Mouse (Mus musculus) adrenal gland (tissue): ENCODE data around the gene Serpina6.

Experiments
- intact Hi-C: fragments of 180-260 bp; cut with DNase I; formaldehyde crosslinking; loops from one replicate; pipeline ENCODE4 v1.15.1; 2025

Gene Serpina6

DNA sequence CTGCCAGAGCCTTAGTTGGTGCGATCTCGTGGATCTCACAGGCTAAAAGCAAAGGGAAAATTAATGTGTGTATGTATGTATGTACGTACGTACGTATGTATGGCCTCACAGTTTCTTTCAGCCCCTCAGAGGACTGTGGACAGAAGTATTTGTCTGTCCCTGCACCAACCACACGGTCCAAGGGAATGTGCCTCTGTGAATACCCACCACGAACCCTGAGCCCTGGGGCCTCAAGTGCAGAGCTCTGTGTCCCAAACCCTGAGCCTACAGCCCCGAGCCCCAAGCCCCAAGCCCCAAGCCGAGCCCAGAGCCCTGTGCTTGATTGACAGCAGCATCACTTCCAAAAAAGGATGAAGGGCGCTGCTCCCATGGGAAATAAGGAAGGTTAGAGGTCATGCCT is 979 bp upstream of the Serpina6 start:
- intact Hi-C loops = no loop called here

DNA sequence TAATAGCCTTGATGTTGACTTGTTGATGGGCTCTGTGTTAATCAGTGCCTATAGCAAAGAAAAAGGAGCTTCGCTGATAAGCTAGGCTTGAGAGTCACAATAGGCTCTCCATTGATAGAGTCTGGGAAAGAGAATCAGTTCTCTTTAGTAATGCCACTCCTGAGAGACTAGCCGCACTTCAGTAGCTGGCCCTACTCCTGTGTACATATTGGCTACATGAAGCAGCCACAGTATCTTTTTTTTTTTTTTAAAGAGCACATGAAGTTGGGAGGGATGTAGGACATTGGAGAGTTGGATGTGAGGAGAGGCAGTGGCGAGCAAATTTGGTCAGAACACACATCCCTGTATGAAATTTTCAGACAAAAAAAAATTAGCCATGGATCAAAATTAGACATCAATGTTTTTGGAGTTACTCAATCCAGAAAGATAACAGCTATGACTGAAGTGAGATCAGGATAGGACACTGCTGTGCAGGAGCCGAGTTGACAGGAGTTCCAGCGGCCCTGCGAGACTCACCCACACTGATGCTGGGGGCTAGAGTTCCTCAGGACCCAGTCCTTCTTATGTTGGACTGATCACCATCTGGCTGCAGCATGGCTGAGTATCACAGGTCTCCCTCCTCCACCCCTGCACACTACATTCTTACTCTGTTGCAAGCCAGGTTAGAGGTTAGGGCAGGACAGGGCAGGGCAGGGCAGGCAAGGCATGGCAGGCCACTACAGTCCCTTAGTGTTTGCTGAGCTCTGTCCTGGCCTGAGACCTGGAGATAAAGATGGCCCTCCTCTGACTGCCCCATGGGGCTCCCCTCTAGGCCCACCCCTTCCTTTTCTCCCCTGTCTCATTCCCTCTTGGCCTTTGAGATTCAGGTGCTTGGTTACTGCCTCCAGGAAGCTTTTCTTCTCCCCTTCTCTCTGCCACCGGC is 1.6 kb downstream of the Serpina6 start:
- intact Hi-C loops = no loop called here

DNA sequence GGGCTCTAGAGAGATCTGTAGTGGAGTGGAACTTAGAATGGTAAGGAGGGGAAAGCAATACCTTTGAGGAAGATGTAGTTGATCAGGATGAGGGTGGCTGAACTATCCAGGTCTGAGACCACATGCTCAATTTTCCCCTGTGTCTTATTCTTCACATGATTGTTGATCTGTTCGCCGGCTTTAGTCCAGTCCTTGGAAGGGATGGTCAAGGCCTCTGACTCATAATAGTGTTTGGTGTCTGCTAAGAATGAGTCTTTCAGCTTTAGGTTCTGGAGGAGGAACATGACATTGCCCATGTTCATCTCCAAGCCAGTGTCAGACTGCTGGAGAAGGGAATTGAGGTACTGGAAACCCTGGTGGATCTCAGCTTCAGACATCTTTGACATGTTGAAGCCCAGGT is 3.2 kb downstream of the Serpina6 start:
- intact Hi-C loops = no loop called here

DNA sequence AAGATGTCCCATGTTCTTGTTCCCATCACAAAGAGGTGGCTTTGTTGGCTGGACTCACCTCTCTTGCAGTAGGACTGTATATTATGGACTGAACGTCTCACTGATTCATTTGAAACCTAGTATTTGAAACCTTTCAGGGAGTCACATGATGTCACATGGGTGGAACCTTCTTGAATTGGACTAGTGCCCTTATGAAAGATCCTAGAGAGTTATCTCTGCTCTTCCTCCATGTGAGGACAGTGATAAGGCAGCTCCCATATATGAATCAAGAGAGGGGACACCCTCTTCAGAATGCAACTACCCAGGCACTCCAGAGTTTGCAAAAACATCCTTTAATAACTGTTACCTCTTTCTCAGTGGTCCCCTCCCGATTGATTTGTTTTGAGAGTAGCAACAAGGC is 10.7 kb downstream of the Serpina6 start:
- intact Hi-C loops = no loop called here

- intact Hi-C loops = loop anchor here (5.0 kb wide), 2 partner anchors 97 to 147 kb away; no protein-coding TSS in a partner anchor
Measured at GRCm38 (mm10) chr12:103644601-103645000, 12.4 kb downstream of the Serpina6 start.

DNA sequence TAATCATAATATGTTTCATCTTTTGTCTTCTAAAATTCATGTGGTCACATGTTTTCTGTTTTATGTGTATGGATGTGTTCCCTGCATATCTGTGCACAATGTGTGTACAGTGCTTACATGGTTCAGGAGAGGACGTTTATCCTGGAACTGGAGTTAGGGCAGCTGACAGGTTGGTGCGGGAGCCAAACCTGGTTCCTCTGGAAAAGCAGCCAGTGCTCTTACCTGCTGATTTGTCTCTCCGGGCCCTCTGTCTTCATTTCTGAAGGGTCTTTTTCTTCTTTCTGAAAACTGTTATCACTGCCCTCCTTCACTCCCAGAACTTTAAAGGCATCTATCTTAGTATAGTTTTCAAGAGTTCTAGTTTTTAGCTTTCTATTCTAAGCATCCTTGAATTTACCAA is 13.2 kb downstream of the Serpina6 start:
- intact Hi-C loops = loop anchor here (5.0 kb wide), 2 partner anchors 97 to 147 kb away; no protein-coding TSS in a partner anchor

- intact Hi-C loops = loop anchor here (5.0 kb wide), 2 partner anchors 96 to 146 kb away; no protein-coding TSS in a partner anchor
Measured at GRCm38 (mm10) chr12:103643336-103643735, 13.7 kb downstream of the Serpina6 start.

GRCm38 (mm10) chr12:103635846-103636245 is 21.2 kb downstream of the Serpina6 start:
- intact Hi-C loops = no loop called here

DNA sequence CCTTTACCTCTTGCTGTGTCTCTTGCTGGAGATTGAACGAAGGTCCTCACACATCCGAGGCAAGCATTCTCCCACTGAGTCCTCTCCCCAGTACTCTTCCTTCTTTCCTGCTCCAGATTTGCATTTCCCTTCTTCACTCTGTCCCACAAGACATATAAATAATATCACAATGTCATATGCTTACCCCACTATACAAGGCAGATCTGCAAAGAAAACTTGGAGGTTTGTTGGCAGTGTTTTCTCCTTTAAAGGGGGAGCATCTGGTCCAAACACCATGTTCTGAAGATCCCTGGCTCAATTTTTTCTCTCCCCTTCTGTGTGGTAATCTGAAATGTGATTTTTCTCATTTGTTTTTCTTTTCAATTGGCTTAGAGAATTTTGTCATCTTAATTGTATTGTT is 22.6 kb downstream of the Serpina6 start:
- intact Hi-C loops = no loop called here

DNA sequence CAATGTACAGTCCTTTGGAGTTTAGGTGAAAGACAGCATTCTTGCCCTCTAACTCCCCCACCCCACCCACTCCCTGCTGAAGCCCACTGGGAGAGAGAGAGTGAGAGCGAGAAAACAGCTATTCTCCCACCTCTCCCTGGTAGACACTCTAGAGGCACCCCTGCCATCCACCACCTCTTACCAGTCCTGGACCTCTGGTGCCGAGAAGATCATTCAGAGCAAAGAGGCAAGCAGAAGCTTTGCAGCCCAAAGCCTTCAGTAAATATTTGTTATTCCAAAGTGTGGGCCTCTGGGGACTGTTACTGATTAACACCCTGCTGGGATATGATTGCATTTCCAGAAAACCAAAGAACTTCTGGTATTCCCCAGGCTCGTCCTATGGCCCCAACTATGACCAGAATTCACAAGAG is 25.8 kb downstream of the Serpina6 start, which contains the start of gene Serpina10:
Gene Serpina10 (minus strand): TSS at position 242 of the 410 bp plus-strand sequence.
- intact Hi-C loops = no loop called here

DNA sequence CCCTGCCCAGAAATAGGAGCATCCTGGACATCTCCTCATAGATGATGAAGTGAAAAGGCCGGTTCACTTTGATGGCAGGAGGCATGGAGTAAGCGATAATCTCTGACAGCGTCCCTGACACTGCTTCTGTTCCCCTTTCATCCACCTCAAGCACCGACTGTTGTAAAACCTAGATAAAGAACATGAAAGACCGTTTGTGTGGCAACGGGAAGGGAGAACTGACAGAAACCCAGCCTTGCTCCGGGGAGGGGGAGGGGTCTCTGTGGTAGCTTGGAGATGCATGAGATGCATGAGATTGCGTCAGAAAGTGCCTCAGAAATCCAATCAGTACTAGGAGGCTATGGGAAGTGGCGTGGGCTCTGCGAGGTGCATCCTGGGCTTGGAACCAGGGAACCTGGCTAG is 40.2 kb downstream of the Serpina6 start:
- intact Hi-C loops = no loop called here

DNA sequence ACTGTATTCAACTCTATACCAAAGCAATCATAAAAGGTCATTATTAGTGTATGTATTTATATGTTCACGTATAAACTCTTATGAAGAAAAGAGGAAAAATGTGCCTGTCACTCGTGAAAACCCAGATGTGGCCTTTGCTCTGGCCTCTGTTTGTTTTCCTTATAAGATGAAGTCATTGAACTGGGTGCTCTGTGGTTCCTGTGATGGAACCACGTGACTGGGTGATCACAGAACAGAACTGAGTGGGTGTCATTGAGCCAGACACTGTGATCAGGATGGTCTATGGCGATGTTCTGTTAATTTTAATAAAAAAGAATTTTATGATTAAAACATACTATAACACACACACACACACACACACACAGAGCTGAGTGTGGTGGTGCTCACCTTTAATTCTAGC is 41.3 kb downstream of the Serpina6 start:
- intact Hi-C loops = no loop called here

DNA sequence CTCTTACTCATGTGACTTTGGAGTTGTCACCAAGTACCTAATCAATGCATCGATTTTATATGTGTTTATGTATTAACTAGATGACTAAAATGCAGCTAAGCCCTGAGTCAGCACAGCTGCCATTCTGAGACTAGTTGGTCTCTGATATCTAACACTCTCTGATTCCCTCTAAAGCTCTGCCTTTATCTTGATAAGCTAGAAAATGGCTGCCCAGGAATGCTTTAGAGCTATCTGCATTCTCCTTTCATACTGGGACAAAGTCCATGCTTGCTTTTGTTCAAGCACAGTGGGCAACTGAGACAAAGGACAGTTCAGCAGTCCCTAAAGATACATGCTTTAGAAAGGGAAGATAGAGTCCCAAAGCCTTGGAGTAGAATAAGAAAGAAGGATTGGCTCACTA is 41.9 kb downstream of the Serpina6 start:
- intact Hi-C loops = no loop called here

DNA sequence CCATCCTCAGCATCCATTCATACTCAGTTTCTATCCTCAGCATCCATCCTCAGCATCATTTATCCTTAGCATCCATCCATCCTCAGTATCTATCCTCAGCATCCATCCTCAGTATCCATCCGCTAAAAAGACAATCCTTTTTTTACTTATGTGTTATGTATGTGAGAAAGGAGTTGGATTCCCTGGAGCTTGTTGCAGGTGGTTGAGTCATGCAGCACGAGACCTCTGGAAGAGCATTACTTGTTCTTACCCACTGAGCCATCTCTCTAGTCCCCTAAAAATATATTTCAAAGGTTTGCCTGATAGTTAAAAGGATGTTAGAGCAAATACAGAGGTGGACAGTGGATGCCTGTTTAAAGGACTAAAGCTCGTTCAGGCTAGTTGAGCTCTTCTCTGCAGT is 55.2 kb downstream of the Serpina6 start:
- intact Hi-C loops = no loop called here

DNA sequence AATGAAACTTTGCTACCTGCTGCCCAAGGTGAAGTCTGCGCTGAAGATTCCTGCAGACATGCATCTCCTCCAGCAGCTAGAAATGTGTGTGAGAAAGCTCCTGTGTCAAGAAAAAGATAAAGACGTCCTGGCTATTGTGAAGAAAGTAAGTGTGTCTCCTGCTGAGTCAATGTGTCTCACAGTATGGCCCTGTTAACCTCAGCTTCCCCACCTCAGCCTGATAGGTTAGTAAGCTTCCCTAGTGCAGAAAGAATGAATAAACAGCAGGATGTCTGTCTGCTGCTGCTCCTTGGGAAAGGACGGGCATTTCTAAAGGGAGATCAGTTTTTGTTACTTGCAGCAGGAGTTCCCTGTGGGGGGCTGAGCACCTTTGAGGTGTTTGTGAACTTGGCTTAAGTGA is 56.6 kb downstream of the Serpina6 start:
- intact Hi-C loops = no loop called here

GRCm38 (mm10) chr12:103598411-103598810 is 58.6 kb downstream of the Serpina6 start:
- intact Hi-C loops = no loop called here
